In genomic region chr17:12134975-12135633, GRCm38 (mm10) we compare ENCODE assay signal across 20 mouse cellular contexts. TPM values are rescaled to one million over a fixed set of nuclear protein-coding genes. Genes with fewer than 3 reads are reported as not detected.
DNase-seq lines count a peak whose midpoint lies in the region; ATAC-seq and TF ChIP-seq lines count a peak whose summit lies in the region.
"Had no signal": no experiment of that assay in that cellular context is flagged by ENCODE, and none has a peak within 500 bp of the region (broad histone marks: within the 10 kb centered on the region; RNA-seq: fewer than 3 reads in every experiment).

No protein-coding gene starts in this region.

- H3K27me3 ChIP-seq in kidney, adult 2 months (replicated peaks; ENCODE audit: control insufficient read depth, insufficient read depth, low read length) = no peaks in the 10 kb centered on the region
- no peaks in the 10 kb centered on the region for H3K27me3 ChIP-seq in kidney, embryonic 14.5 days (ENCODE audit: control insufficient read depth, insufficient read depth, low read length)
- H3K27me3 ChIP-seq: forebrain, embryonic 15.5 days; heart, embryonic 12.5 days; limb, embryonic 15.5 days; lung, embryonic 15.5 days; midbrain, embryonic 13.5 days had no signal

- TF ChIP-seq CTCF in kidney, adult 2 months (conservative IDR thresholded peaks at IDR 0.05; ENCODE audit: insufficient read depth, insufficient read length, low read depth, low read length) = no peak
- TF ChIP-seq CTCF in bone marrow macrophage, adult 2 months (IDR thresholded peaks at IDR 0.05; ENCODE audit: low read depth, low read length) = no peak

- no peak overlapping the region for H3K4me3 ChIP-seq in kidney, adult 2 months (ENCODE audit: insufficient read depth, low read depth, low read length)
- no peak overlapping the region for H3K4me3 ChIP-seq in kidney, embryonic 14.5 days (ENCODE audit: low read length)
- peak overlapping the region; percentile 43 for H3K4me3 ChIP-seq in bone marrow macrophage, adult 2 months (ENCODE audit: insufficient read depth, low read length)
- H3K4me3 ChIP-seq: forebrain, embryonic 15.5 days; gastrocnemius, adult 2 months; heart, embryonic 12.5 days; hindbrain, embryonic 10.5 days; left cerebral cortex, adult 2 months; limb, embryonic 15.5 days; lung, embryonic 15.5 days; midbrain, embryonic 13.5 days had no signal

- TF ChIP-seq POLR2A in kidney, adult 2 months (IDR thresholded peaks at IDR 0.05; ENCODE audit: low read depth, low read length) = no peak
- TF ChIP-seq POLR2A in bone marrow macrophage, adult 2 months (IDR thresholded peaks at IDR 0.05; ENCODE audit: borderline replicate concordance, low read depth, low read length) = no peak

- H3K4me2 ChIP-seq in kidney, embryonic 14.5 days (replicated peaks; ENCODE audit: low read depth, low read length) = no peak overlapping the region
- H3K4me2 ChIP-seq: forebrain, embryonic 15.5 days; heart, embryonic 12.5 days; limb, embryonic 15.5 days; lung, embryonic 15.5 days; midbrain, embryonic 13.5 days had no signal

- no peak overlapping the region for H3K9ac ChIP-seq in kidney, embryonic 14.5 days (ENCODE audit: low read depth, low read length)
- H3K9ac ChIP-seq: forebrain, embryonic 15.5 days; heart, embryonic 12.5 days; limb, embryonic 15.5 days; lung, embryonic 15.5 days; midbrain, embryonic 13.5 days had no signal

- 77% methylated on average over 12 of the region's 12 CpGs for WGBS in kidney, adult 2 months
- 95% methylated on average over 12 of the region's 12 CpGs for WGBS in kidney, embryonic 14.5 days

- no peaks in the 10 kb centered on the region for H3K4me1 ChIP-seq in kidney, adult 2 months (ENCODE audit: control insufficient read depth, insufficient read depth, low read length)
- no peaks in the 10 kb centered on the region for H3K4me1 ChIP-seq in kidney, embryonic 14.5 days (ENCODE audit: control insufficient read depth, insufficient read depth, low read length)
- peaks cover 30% of the 10 kb centered on the region for H3K4me1 ChIP-seq in bone marrow macrophage, adult 2 months (ENCODE audit: control insufficient read depth, insufficient read depth, low read length)
- H3K4me1 ChIP-seq: forebrain, embryonic 15.5 days; heart, embryonic 12.5 days; hindbrain, embryonic 10.5 days; limb, embryonic 15.5 days; lung, embryonic 15.5 days; midbrain, embryonic 13.5 days had no signal

- ATAC-seq in kidney, embryonic 14.5 days (ENCODE audit: low FRiP score, low TSS enrichment) = no peak
- ATAC-seq in cerebellum, adult (ENCODE audit: insufficient number of reproducible peaks, low FRiP score, low TSS enrichment) = no peak
- ATAC-seq: forebrain, embryonic 15.5 days; midbrain, embryonic 13.5 days had no signal

- no peak overlapping the region for H3K27ac ChIP-seq in kidney, adult 2 months (ENCODE audit: insufficient read depth, low read depth, low read length)
- no peak overlapping the region for H3K27ac ChIP-seq in kidney, embryonic 14.5 days (ENCODE audit: low read depth, low read length)
- H3K27ac ChIP-seq in bone marrow macrophage, adult 2 months (ENCODE audit: insufficient read depth, low read depth, low read length) = peak overlapping the region; percentile 83
- H3K27ac ChIP-seq: forebrain, embryonic 15.5 days; gastrocnemius, adult 2 months; hindbrain, embryonic 10.5 days; left cerebral cortex, adult 2 months; limb, embryonic 15.5 days; lung, embryonic 15.5 days; midbrain, embryonic 13.5 days had no signal

- H3K36me3 ChIP-seq in kidney, adult 2 months (ENCODE audit: control insufficient read depth, insufficient read depth, low read length) = no peaks in the 10 kb centered on the region
- no peaks in the 10 kb centered on the region for H3K36me3 ChIP-seq in kidney, embryonic 14.5 days (ENCODE audit: control insufficient read depth, insufficient read depth, low read length)
- H3K36me3 ChIP-seq: forebrain, embryonic 15.5 days had no signal

- DNase-seq in kidney, adult 2 months = peak; percentile 33
- DNase-seq in 416B (ENCODE audit: low read depth) = peak; percentile 8
- peak; percentile 56 for DNase-seq in lung, postnatal 25 days (ENCODE audit: low spot score)
- DNase-seq in ovary, postnatal 10 days (ENCODE audit: low spot score) = no peak
- DNase-seq in natural killer cell, adult 2 months (ENCODE audit: low spot score in 2 of 2) = no peak
- DNase-seq: adrenal gland, adult 8-10 months; cerebellum, postnatal 14 days; gastrocnemius, adult 2 months; right cerebral cortex, postnatal 25 days had no signal

- no peaks in the 10 kb centered on the region for H3K9me3 ChIP-seq in kidney, embryonic 14.5 days (ENCODE audit: control insufficient read depth, low read length)
- H3K9me3 ChIP-seq: forebrain, embryonic 15.5 days; G1E; heart, embryonic 12.5 days; limb, embryonic 15.5 days; lung, embryonic 15.5 days; midbrain, embryonic 13.5 days had no signal

RNA-seq across cellular contexts. Expression of gene Agpat4, which starts 16.6 kb away (rescaled TPM):
- 7.1 and 7.4 TPM in 2 replicates for polyA plus RNA-seq in kidney, adult 2 months (2012; rRNA removed)
- polyA plus RNA-seq in kidney, embryonic 14.5 days (2014; fragmentation: Nextera tagmentation; extraction: Ambion mirVana) = 20.9 and 26.5 TPM in 2 replicates
- 13.9 and 18.8 TPM in 2 replicates for polyA plus RNA-seq in bone marrow macrophage, adult 2 months (2012; ENCODE audit: insufficient read depth, insufficient read length, missing spikeins)

Comparison
In these comparisons a context has a peak if more than half of its experiments do, and no peak if none do; other contexts are left out.
1. DNase-seq: peak in kidney, adult 2 months (single experiment), 416B (single experiment) and lung, postnatal 25 days (single experiment); none in ovary, postnatal 10 days (single experiment) and natural killer cell, adult 2 months (0 of 2).